Mouse (Mus musculus) stomach, embryonic 15.5 days (tissue): Measurements from ENCODE around the gene Slc2a2. TPM values are rescaled to one million over a fixed set of nuclear protein-coding genes. Genes with fewer than 3 reads are reported as not detected.

Experiments
- ATAC-seq: fragments of 200-750 bp; cut with Nextera tagmentation; 2 replicates; pipeline ENCODE4 v1.8.0; 2017; ENCODE audit warnings: low read depth, moderate number of reproducible peaks, moderate TSS enrichment; ENCODE audit not compliant: insufficient read depth, low FRiP score
- H3K27ac ChIP-seq: fragments of 300-500 bp; sonication (generic); 2 replicates; pipeline ENCODE4 v1.5.1; 2015; ENCODE audit warnings: mild to moderate bottlenecking, inconsistent platforms
- H3K27me3 ChIP-seq: fragments of 300-500 bp; sonication (generic); replicated peaks from 2 replicates; pipeline ENCODE4 v1.6.1; 2015; ENCODE audit warnings: inconsistent platforms
- H3K36me3 ChIP-seq: fragments of 300-500 bp; sonication (generic); 2 replicates; pipeline ENCODE4 v1.6.1; 2015; ENCODE audit warnings: inconsistent platforms
- H3K4me1 ChIP-seq: fragments of 300-500 bp; sonication (generic); 2 replicates; pipeline ENCODE4 v1.6.1; 2015; ENCODE audit warnings: inconsistent platforms
- H3K4me2 ChIP-seq: fragments of 300-500 bp; sonication (generic); 2 replicates; pipeline ENCODE4 v1.6.1; 2015; ENCODE audit warnings: mild to moderate bottlenecking, inconsistent platforms
- H3K4me3 ChIP-seq: fragments of 300-500 bp; sonication (generic); replicated peaks from 2 replicates; pipeline ENCODE4 v1.5.1; 2015; ENCODE audit warnings: inconsistent platforms
- H3K9ac ChIP-seq: fragments of 300-500 bp; sonication (generic); 2 replicates; pipeline ENCODE4 v1.6.1; 2015; ENCODE audit warnings: inconsistent platforms
- H3K9me3 ChIP-seq: fragments of 300-500 bp; sonication (generic); 2 replicates; pipeline ENCODE4 v1.6.1; 2016; ENCODE audit warnings: inconsistent platforms
- WGBS: fragments of 180-500 bp; shearing (Covaris S2); methylation state at CpG from one replicate; pipeline ENCODE4 v1.1.7; 2015; 5-methylcytosine and 5-hydroxymethylcytosine counted together
- polyA plus RNA-seq: library from polyadenylated mRNA; unstranded; fragments of >200 nt; fragmentation: Nextera tagmentation; extraction: Ambion mirVana; gene quantifications from 2 replicates; pipeline ENCODE4 v1.2.1, GENCODE M21; 2015

The Slc2a2 gene
- polyA plus RNA-seq, 1 experiment from 2014 or later, result 5.6 TPM

DNA sequence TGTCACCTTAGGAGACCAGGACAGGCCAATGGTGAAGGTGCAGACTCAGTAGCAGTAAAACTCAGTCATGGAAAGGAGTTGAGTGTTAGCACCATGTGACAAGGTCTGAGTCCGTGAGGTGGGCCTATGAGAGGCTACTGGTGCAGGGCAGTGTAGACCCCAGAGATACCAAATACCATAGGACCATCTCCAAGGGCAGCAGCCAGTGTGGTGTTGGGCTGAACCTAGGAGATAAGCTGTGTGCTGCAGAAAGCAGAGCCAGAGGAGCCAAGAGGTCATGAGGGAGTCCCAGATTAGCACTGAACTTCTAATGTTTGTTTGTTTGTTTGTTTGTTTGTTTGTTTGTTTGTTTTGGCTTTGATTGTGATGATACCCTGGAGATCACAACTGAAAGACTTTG lies 78.8 kb downstream of the Slc2a2 start:
- H3K9me3 ChIP-seq, result no peaks in the 10 kb centered on the region
- no peak overlapping the region for H3K4me3 ChIP-seq
- no peak overlapping the region for H3K27ac ChIP-seq
- H3K9ac ChIP-seq, result no peak overlapping the region
- 67% methylated on average over 1 of the region's 1 CpGs for WGBS
- H3K36me3 ChIP-seq, result no peaks in the 10 kb centered on the region
- no peak overlapping the region for H3K4me2 ChIP-seq
- no peaks in the 10 kb centered on the region for H3K27me3 ChIP-seq
- peak; percentile 52; the same call in 1 of the 2 replicates for ATAC-seq
- H3K4me1 ChIP-seq, result 0 out of 2 replicates have a peak, but pooled peaks cover 6% of the 10 kb centered on the region

GRCm38 (mm10) chr3:28780511-28780910 lies 82.8 kb downstream of the Slc2a2 start:
- Histone ChIP-seq H3K4me1 (peaks cover 12% of the 10 kb centered on the region; the same call in 1 of the 2 replicates), H3K27ac (no peak overlapping the region), H3K4me2 (peak overlapping the region; percentile 98), H3K9ac (no peak overlapping the region), H3K36me3 (no peaks in the 10 kb centered on the region), H3K27me3 (no peaks in the 10 kb centered on the region), H3K4me3 (peak overlapping the region; percentile 77), H3K9me3 (no peaks in the 10 kb centered on the region)
- WGBS, result 72% methylated on average over 9 of the region's 9 CpGs
- ATAC-seq, result no peak

Other genes starting within 250 kb of the Slc2a2 start
- gene Eif5a2, start 83.4 kb downstream of the Slc2a2 start, polyA plus RNA-seq, result 4.3 and 4.7 TPM in 2 replicates
- gene Rpl22l1, start 107.5 kb downstream of the Slc2a2 start, polyA plus RNA-seq, result 439 and 456 TPM in 2 replicates
- gene Gm1527, start 194.7 kb downstream of the Slc2a2 start, polyA plus RNA-seq, result not detected in 2 replicates